Mouse (Mus musculus) kidney, embryonic 15.5 days (tissue): ENCODE data around the gene Yy2. TPM values are rescaled to one million over a fixed set of nuclear protein-coding genes. Genes with fewer than 3 reads are reported as not detected.
A peak's percentile ranks its signal among the peaks of the same experiment; 100 is the strongest.

Experiments used
- ATAC-seq: fragments of 200-750 bp; cut with Nextera tagmentation; replicated peaks from 2 replicates; pipeline ENCODE4 v1.8.0; 2017; ENCODE audit warnings: moderate TSS enrichment; ENCODE audit not compliant: low FRiP score
- H3K27ac ChIP-seq: fragments of 300-500 bp; sonication (generic); 2 replicates; pipeline ENCODE4 v1.5.1; 2015; ENCODE audit warnings: mild to moderate bottlenecking, inconsistent platforms
- H3K27me3 ChIP-seq: fragments of 300-500 bp; sonication (generic); 2 replicates; pipeline ENCODE4 v1.6.1; 2015; ENCODE audit warnings: inconsistent platforms
- H3K36me3 ChIP-seq: fragments of 300-500 bp; sonication (generic); 2 replicates; pipeline ENCODE4 v1.6.1; 2015; ENCODE audit warnings: inconsistent platforms
- H3K4me1 ChIP-seq: fragments of 300-500 bp; sonication (generic); 2 replicates; pipeline ENCODE4 v1.6.1; 2015; ENCODE audit warnings: inconsistent platforms
- H3K4me2 ChIP-seq: fragments of 300-500 bp; sonication (generic); 2 replicates; pipeline ENCODE4 v1.6.1; 2015; ENCODE audit warnings: moderate library complexity, mild to moderate bottlenecking, inconsistent platforms
- H3K4me3 ChIP-seq: fragments of 300-500 bp; sonication (generic); replicated peaks from 2 replicates; pipeline ENCODE4 v1.5.1; 2015; ENCODE audit warnings: mild to moderate bottlenecking, inconsistent platforms
- H3K9ac ChIP-seq: fragments of 300-500 bp; sonication (generic); 2 replicates; pipeline ENCODE4 v1.6.1; 2015; ENCODE audit warnings: mild to moderate bottlenecking, inconsistent platforms
- H3K9me3 ChIP-seq: fragments of 300-500 bp; sonication (generic); replicated peaks from 2 replicates; pipeline ENCODE4 v1.6.1; 2016; ENCODE audit warnings: inconsistent platforms
- WGBS: fragments of 180-500 bp; shearing (Covaris S2); methylation state at CpG from one replicate; pipeline ENCODE4 v1.1.7; 2015; ENCODE audit warnings: mixed read lengths; 5-methylcytosine and 5-hydroxymethylcytosine counted together
- polyA plus RNA-seq: library from polyadenylated mRNA; unstranded; fragments of >200 nt; fragmentation: Nextera tagmentation; extraction: Ambion mirVana; gene quantifications from 2 replicates; pipeline ENCODE4 v1.2.1, GENCODE M21; 2015

The Yy2 gene
- polyA plus RNA-seq = 2.6 and 5.2 TPM in 2 replicates

- WGBS = 87% methylated on average over 26 of the region's 26 CpGs
- Histone ChIP-seq H3K27me3 (no peaks in the 10 kb centered on the region), H3K27ac (no peak within 1 kb of the TSS), H3K9ac (no peak within 1 kb of the TSS), H3K4me1 (no peaks in the 10 kb centered on the region), H3K4me2 (no peak within 1 kb of the TSS), H3K9me3 (no peaks in the 10 kb centered on the region), H3K4me3 (no peak within 1 kb of the TSS), H3K36me3 (peaks cover 20% of the 10 kb centered on the region)
- ATAC-seq = no peak
Observed at GRCm38 (mm10) chrX:157568840-157569239, at the start of gene Yy2. Yy2 (minus strand) TSS chrX:157568985.

- peak; percentile 67 for ATAC-seq
- 24% methylated on average over 32 of the region's 32 CpGs for WGBS
Observed at GRCm38 (mm10) chrX:157612894-157613293, 44.1 kb upstream of the Yy2 start.

GRCm38 (mm10) chrX:157601450-157601849 lies 32.7 kb upstream of the Yy2 start:
- 14% methylated on average over 3 of the region's 3 CpGs for WGBS

More at GRCm38 (mm10) chrX:157612894-157613293, 44.1 kb upstream of the Yy2 start:
- Histone ChIP-seq H3K27me3 (no peaks in the 10 kb centered on the region), H3K4me3 (peak overlapping the region; percentile 27), H3K4me2 (peak overlapping the region; percentile 61), H3K36me3 (no peaks in the 10 kb centered on the region), H3K9ac (no peak overlapping the region), H3K27ac (no peak overlapping the region), H3K4me1 (no peaks in the 10 kb centered on the region), H3K9me3 (no peaks in the 10 kb centered on the region)

GRCm38 (mm10) chrX:157598186-157598996 lies 29.6 kb upstream of the Yy2 start, which contains the start of gene Mbtps2:
Mbtps2 (minus strand) TSS chrX:157598715.
- no peaks in the 10 kb centered on the region for H3K36me3 ChIP-seq
- H3K9ac ChIP-seq = peak within 1 kb of the TSS; percentile 73
- 19% methylated on average over 73 of the region's 74 CpGs for WGBS
- peak within 1 kb of the TSS; percentile 64 for H3K4me3 ChIP-seq
- peak; percentile 91 for ATAC-seq
- no peaks in the 10 kb centered on the region for H3K9me3 ChIP-seq
- H3K27ac ChIP-seq = peak within 1 kb of the TSS; percentile 95
- peak within 1 kb of the TSS; percentile 51 for H3K4me2 ChIP-seq
- no peaks in the 10 kb centered on the region for H3K4me1 ChIP-seq
- H3K27me3 ChIP-seq = 0 out of 2 replicates have a peak, but pooled peaks cover 4% of the 10 kb centered on the region

More at GRCm38 (mm10) chrX:157601450-157601849, 32.7 kb upstream of the Yy2 start:
- H3K27ac ChIP-seq = no peak overlapping the region
- H3K9ac ChIP-seq = no peak overlapping the region
- no peaks in the 10 kb centered on the region for H3K36me3 ChIP-seq
- H3K9me3 ChIP-seq = no peaks in the 10 kb centered on the region
- no peak for ATAC-seq
- H3K27me3 ChIP-seq = 0 out of 2 replicates have a peak, but pooled peaks cover 4% of the 10 kb centered on the region
- no peak overlapping the region for H3K4me3 ChIP-seq
- no peak overlapping the region for H3K4me2 ChIP-seq
- no peaks in the 10 kb centered on the region for H3K4me1 ChIP-seq

- peak overlapping the region; percentile 51 for H3K4me2 ChIP-seq
- H3K9ac ChIP-seq = peak overlapping the region; percentile 73
- peak; percentile 57; the same call in 1 of the 2 replicates for ATAC-seq
- WGBS = 17% methylated on average over 17 of the region's 17 CpGs
- no peaks in the 10 kb centered on the region for H3K4me1 ChIP-seq
- H3K36me3 ChIP-seq = no peaks in the 10 kb centered on the region
- peak overlapping the region; percentile 95 for H3K27ac ChIP-seq
- H3K9me3 ChIP-seq = no peaks in the 10 kb centered on the region
- 0 out of 2 replicates have a peak, but pooled peaks cover 4% of the 10 kb centered on the region for H3K27me3 ChIP-seq
- H3K4me3 ChIP-seq = peak overlapping the region; percentile 64
Observed at GRCm38 (mm10) chrX:157597585-157598185, 28.9 kb upstream of the Yy2 start.

- no peaks in the 10 kb centered on the region for H3K9me3 ChIP-seq
- WGBS = 82% methylated on average over 5 of the region's 5 CpGs
- peak overlapping the region; percentile 64 for H3K4me3 ChIP-seq
- H3K36me3 ChIP-seq = no peaks in the 10 kb centered on the region
- H3K4me1 ChIP-seq = no peaks in the 10 kb centered on the region
- H3K9ac ChIP-seq = 0 out of 2 replicates have a peak overlapping the region, but pooled peaks have one; percentile 17
- H3K27ac ChIP-seq = no peak overlapping the region
- no peak for ATAC-seq
- 0 out of 2 replicates have a peak, but pooled peaks cover 4% of the 10 kb centered on the region for H3K27me3 ChIP-seq
- H3K4me2 ChIP-seq = peak overlapping the region; percentile 51
Observed at GRCm38 (mm10) chrX:157596802-157597201, 28.0 kb upstream of the Yy2 start.

GRCm38 (mm10) chrX:157595927-157596326 lies 27.1 kb upstream of the Yy2 start:
- no peak for ATAC-seq
- H3K9me3 ChIP-seq = no peaks in the 10 kb centered on the region

GRCm38 (mm10) chrX:157594606-157595005 lies 25.8 kb upstream of the Yy2 start:
- H3K36me3 ChIP-seq = peaks cover 9% of the 10 kb centered on the region
- no peak overlapping the region for H3K4me2 ChIP-seq
- no peak overlapping the region for H3K9ac ChIP-seq
- no peaks in the 10 kb centered on the region for H3K4me1 ChIP-seq
- no peaks in the 10 kb centered on the region for H3K9me3 ChIP-seq
- H3K4me3 ChIP-seq = no peak overlapping the region
- H3K27me3 ChIP-seq = 0 out of 2 replicates have a peak, but pooled peaks cover 4% of the 10 kb centered on the region
- WGBS = 90% methylated on average over 2 of the region's 2 CpGs
- no peak overlapping the region for H3K27ac ChIP-seq
- ATAC-seq = no peak

More at GRCm38 (mm10) chrX:157595927-157596326, 27.1 kb upstream of the Yy2 start:
- no peaks in the 10 kb centered on the region for H3K36me3 ChIP-seq
- no peak overlapping the region for H3K4me3 ChIP-seq
- H3K27me3 ChIP-seq = 0 out of 2 replicates have a peak, but pooled peaks cover 4% of the 10 kb centered on the region
- H3K27ac ChIP-seq = no peak overlapping the region
- H3K4me2 ChIP-seq = no peak overlapping the region
- no peak overlapping the region for H3K9ac ChIP-seq
- H3K4me1 ChIP-seq = no peaks in the 10 kb centered on the region
- 83% methylated on average over 6 of the region's 6 CpGs for WGBS

GRCm38 (mm10) chrX:157587001-157587400 lies 18.2 kb upstream of the Yy2 start:
- Histone ChIP-seq H3K27ac (no peak overlapping the region), H3K4me3 (no peak overlapping the region), H3K4me1 (no peaks in the 10 kb centered on the region), H3K9me3 (no peaks in the 10 kb centered on the region), H3K27me3 (no peaks in the 10 kb centered on the region), H3K4me2 (no peak overlapping the region), H3K9ac (no peak overlapping the region), H3K36me3 (peaks cover 11% of the 10 kb centered on the region)
- 87% methylated on average over 5 of the region's 5 CpGs for WGBS
- ATAC-seq = no peak

- H3K4me2 ChIP-seq = no peak overlapping the region
- no peak overlapping the region for H3K9ac ChIP-seq
- no peaks in the 10 kb centered on the region for H3K4me1 ChIP-seq
- H3K27ac ChIP-seq = no peak overlapping the region
- no peak for ATAC-seq
- H3K4me3 ChIP-seq = no peak overlapping the region
- no peaks in the 10 kb centered on the region for H3K9me3 ChIP-seq
- peaks cover 14% of the 10 kb centered on the region for H3K36me3 ChIP-seq
- H3K27me3 ChIP-seq = no peaks in the 10 kb centered on the region
Observed at GRCm38 (mm10) chrX:157586397-157586796, 17.6 kb upstream of the Yy2 start.

- no peaks in the 10 kb centered on the region for H3K9me3 ChIP-seq
- H3K4me2 ChIP-seq = no peak overlapping the region
- H3K27me3 ChIP-seq = no peaks in the 10 kb centered on the region
- no peak for ATAC-seq
- H3K4me3 ChIP-seq = no peak overlapping the region
- peaks cover 17% of the 10 kb centered on the region; the same call in 1 of the 2 replicates for H3K36me3 ChIP-seq
- 79% methylated on average over 6 of the region's 6 CpGs for WGBS
- no peak overlapping the region for H3K27ac ChIP-seq
- no peak overlapping the region for H3K9ac ChIP-seq
- no peaks in the 10 kb centered on the region for H3K4me1 ChIP-seq
Observed at GRCm38 (mm10) chrX:157579108-157579614, 10.4 kb upstream of the Yy2 start.

GRCm38 (mm10) chrX:157574683-157575082 lies 5.9 kb upstream of the Yy2 start:
- WGBS = 85% methylated on average over 2 of the region's 2 CpGs
- no peak for ATAC-seq

More at GRCm38 (mm10) chrX:157574683-157575082, 5.9 kb upstream of the Yy2 start:
- no peaks in the 10 kb centered on the region for H3K4me1 ChIP-seq
- no peak overlapping the region for H3K27ac ChIP-seq
- H3K9ac ChIP-seq = no peak overlapping the region
- H3K4me3 ChIP-seq = no peak overlapping the region
- no peaks in the 10 kb centered on the region for H3K27me3 ChIP-seq
- H3K4me2 ChIP-seq = no peak overlapping the region
- no peaks in the 10 kb centered on the region for H3K9me3 ChIP-seq
- H3K36me3 ChIP-seq = peaks cover 19% of the 10 kb centered on the region
